Mouse (Mus musculus) liver, embryonic 15.5 days (tissue): ENCODE data around the gene Calml4. TPM values are rescaled to one million over a fixed set of nuclear protein-coding genes. Genes with fewer than 3 reads are reported as not detected.

Source experiments
- ATAC-seq: fragments of 200-750 bp; cut with Nextera tagmentation; 2 replicates; pipeline ENCODE4 v1.8.0; 2017; ENCODE audit warnings: moderate number of reproducible peaks, mild to moderate bottlenecking, moderate library complexity; ENCODE audit not compliant: insufficient read depth
- H3K27ac ChIP-seq: fragments of 300-500 bp; sonication (generic); replicated peaks from 2 replicates; pipeline ENCODE4 v1.5.1; 2015; ENCODE audit warnings: mild to moderate bottlenecking, inconsistent platforms
- H3K27me3 ChIP-seq: fragments of 300-500 bp; sonication (generic); 2 replicates; pipeline ENCODE4 v1.6.1; 2015; ENCODE audit warnings: mild to moderate bottlenecking, inconsistent platforms
- H3K36me3 ChIP-seq: fragments of 300-500 bp; sonication (generic); replicated peaks from 2 replicates; pipeline ENCODE4 v1.6.1; 2015; ENCODE audit warnings: moderate library complexity, mild to moderate bottlenecking, inconsistent platforms
- H3K4me1 ChIP-seq: fragments of 300-500 bp; sonication (generic); replicated peaks from 2 replicates; pipeline ENCODE4 v1.6.1; 2015; ENCODE audit warnings: inconsistent platforms
- H3K4me2 ChIP-seq: fragments of 300-500 bp; sonication (generic); 2 replicates; pipeline ENCODE4 v1.6.1; 2015; ENCODE audit warnings: moderate library complexity, mild to moderate bottlenecking, inconsistent platforms
- H3K4me3 ChIP-seq: fragments of 300-500 bp; sonication (generic); replicated peaks from 2 replicates; pipeline ENCODE4 v1.5.1; 2015; ENCODE audit warnings: mild to moderate bottlenecking, inconsistent platforms
- H3K9ac ChIP-seq: fragments of 300-500 bp; sonication (generic); 2 replicates; pipeline ENCODE4 v1.6.1; 2015; ENCODE audit warnings: moderate library complexity, mild to moderate bottlenecking, inconsistent platforms
- H3K9me3 ChIP-seq: fragments of 300-500 bp; sonication (generic); replicated peaks from 2 replicates; pipeline ENCODE4 v1.6.1; 2016; ENCODE audit warnings: inconsistent platforms
- WGBS: fragments of 180-500 bp; shearing (Covaris S2); methylation state at CpG from one replicate; pipeline ENCODE4 v1.1.7; 2015; ENCODE audit warnings: mixed read lengths; ENCODE audit not compliant: insufficient replicate concordance; 5-methylcytosine and 5-hydroxymethylcytosine counted together
- polyA plus RNA-seq: library from polyadenylated mRNA; unstranded; fragments of >200 nt; fragmentation: Nextera tagmentation; extraction: Ambion mirVana; gene quantifications from 2 replicates; pipeline ENCODE4 v1.2.1, GENCODE M21; 2015

Gene Calml4
- polyA plus RNA-seq: 2.1 TPM in 2 replicates

DNA sequence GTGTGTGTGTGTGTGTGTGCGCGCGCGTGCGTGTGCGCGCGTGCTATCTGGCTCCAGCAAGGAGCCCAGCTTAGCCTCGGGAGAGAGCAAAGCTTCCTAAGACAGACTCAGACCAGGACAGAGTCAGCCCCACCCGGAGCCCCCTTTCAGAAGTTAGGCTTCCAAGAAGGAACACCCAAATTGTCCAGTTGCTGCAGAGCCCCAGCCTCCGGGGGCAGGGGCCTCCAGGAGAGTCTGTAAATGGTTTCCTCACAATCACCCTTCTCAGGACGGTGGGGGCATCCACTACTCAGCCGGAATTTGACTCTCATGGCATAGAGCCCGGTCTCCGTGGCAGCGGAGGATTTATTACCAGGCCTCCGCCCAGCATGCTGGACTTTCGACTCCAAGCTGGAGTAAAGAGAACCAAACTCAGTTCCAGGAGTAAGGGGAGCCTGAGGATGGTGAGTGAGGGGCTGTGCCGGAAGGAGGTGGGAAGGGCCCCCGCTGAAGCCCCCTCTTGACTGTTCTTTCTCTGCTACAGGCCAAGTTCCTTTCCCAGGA lies at the start of gene Calml4:
Calml4 (plus strand) TSS at position 362 of the 543 bp plus-strand sequence.
- Histone ChIP-seq H3K4me2 (no peak within 1 kb of the TSS; the same call in none of the 2 replicates), H3K27me3 (no peaks in the 10 kb centered on the region), H3K4me3 (no peak within 1 kb of the TSS), H3K4me1 (peaks cover 23% of the 10 kb centered on the region), H3K9ac (no peak within 1 kb of the TSS), H3K36me3 (no peaks in the 10 kb centered on the region), H3K9me3 (no peaks in the 10 kb centered on the region), H3K27ac (no peak within 1 kb of the TSS)
- WGBS: 46% methylated on average over 20 of the region's 20 CpGs
- no peak; the same call in 1 of the 2 replicates for ATAC-seq

GRCm38 (mm10) chr9:62810095-62810494 lies 47.8 kb upstream of the Calml4 start:
- H3K4me1 ChIP-seq: peaks cover 40% of the 10 kb centered on the region
- WGBS: 14% methylated on average over 8 of the region's 8 CpGs

GRCm38 (mm10) chr9:62810543-62811515 lies 47.1 kb upstream of the Calml4 start:
- ATAC-seq: peak; percentile 59
- H3K27me3 ChIP-seq: no peaks in the 10 kb centered on the region
- no peaks in the 10 kb centered on the region for H3K9me3 ChIP-seq
- peak overlapping the region; percentile 99 for H3K4me3 ChIP-seq
- WGBS: under 1% methylated on average over 57 of the region's 58 CpGs
- H3K4me1 ChIP-seq: peaks cover 46% of the 10 kb centered on the region
- H3K9ac ChIP-seq: peak overlapping the region; percentile 94
- H3K4me2 ChIP-seq: peak overlapping the region; percentile 93
- H3K36me3 ChIP-seq: no peaks in the 10 kb centered on the region; the same call in 1 of the 2 replicates
- peak overlapping the region; percentile 93 for H3K27ac ChIP-seq

More at GRCm38 (mm10) chr9:62810095-62810494, 47.8 kb upstream of the Calml4 start:
- Histone ChIP-seq H3K36me3 (peaks cover 2% of the 10 kb centered on the region; the same call in 1 of the 2 replicates), H3K27ac (peak overlapping the region; percentile 93), H3K9ac (peak overlapping the region; percentile 94), H3K9me3 (no peaks in the 10 kb centered on the region), H3K27me3 (no peaks in the 10 kb centered on the region), H3K4me2 (peak overlapping the region; percentile 93), H3K4me3 (peak overlapping the region; percentile 99)
- ATAC-seq: no peak

GRCm38 (mm10) chr9:62811516-62812121 lies 46.3 kb upstream of the Calml4 start, which contains the start of gene Fem1b:
Fem1b (minus strand) TSS chr9:62811934.
- peak; percentile 83 for ATAC-seq
- Histone ChIP-seq H3K9ac (peak within 1 kb of the TSS; percentile 94), H3K4me3 (peak within 1 kb of the TSS; percentile 99), H3K4me2 (peak within 1 kb of the TSS; percentile 93), H3K9me3 (no peaks in the 10 kb centered on the region), H3K27me3 (no peaks in the 10 kb centered on the region), H3K36me3 (no peaks in the 10 kb centered on the region; the same call in 1 of the 2 replicates), H3K27ac (peak within 1 kb of the TSS; percentile 93), H3K4me1 (peaks cover 42% of the 10 kb centered on the region)
- under 1% methylated on average over 68 of the region's 68 CpGs for WGBS

DNA sequence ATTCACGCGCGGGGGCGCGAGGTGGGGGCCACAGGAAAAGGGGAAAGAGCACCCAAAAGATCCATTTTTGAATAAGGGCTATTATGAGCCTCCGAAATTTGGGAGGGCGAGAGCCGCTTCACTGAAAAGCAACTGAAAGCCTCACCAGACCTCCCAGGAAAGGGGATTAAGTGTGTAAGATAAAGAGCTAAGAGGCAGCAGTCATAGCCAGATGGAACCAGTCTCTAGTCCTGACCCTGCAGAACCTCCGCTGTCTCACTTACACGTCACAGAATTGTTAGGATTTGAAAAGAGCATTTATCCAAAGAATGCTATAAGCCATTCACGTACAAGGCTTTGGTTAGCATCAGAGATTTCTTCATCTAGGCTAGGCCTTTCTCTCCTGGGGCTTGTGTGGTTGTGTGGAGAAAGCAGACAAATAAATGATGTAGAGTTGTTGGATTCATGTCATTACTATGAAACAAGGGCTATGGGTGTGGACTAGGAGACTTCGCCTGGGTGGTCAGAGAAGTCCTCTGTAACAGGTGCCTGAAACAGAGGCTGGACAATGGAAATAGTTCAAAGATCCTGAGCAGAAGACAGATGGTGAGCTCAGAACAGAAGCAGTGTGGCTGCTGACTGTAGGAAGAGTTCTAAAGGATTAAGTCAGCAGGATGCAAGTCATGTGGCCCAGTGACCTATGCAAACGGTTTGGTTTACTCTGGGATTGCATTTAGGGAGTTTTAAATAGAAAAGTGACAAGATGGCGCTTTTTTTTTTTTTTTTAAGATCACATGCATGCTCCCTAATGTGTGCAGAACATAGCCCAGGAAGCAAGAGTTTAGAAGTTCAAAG lies 45.4 kb upstream of the Calml4 start:
- Histone ChIP-seq H3K27ac (peak overlapping the region; percentile 93), H3K27me3 (no peaks in the 10 kb centered on the region), H3K4me1 (peaks cover 42% of the 10 kb centered on the region), H3K9ac (peak overlapping the region; percentile 94), H3K4me3 (peak overlapping the region; percentile 99), H3K36me3 (no peaks in the 10 kb centered on the region; the same call in 1 of the 2 replicates), H3K9me3 (no peaks in the 10 kb centered on the region), H3K4me2 (peak overlapping the region; percentile 93)
- WGBS: 24% methylated on average over 14 of the region's 14 CpGs
- ATAC-seq: no peak

DNA sequence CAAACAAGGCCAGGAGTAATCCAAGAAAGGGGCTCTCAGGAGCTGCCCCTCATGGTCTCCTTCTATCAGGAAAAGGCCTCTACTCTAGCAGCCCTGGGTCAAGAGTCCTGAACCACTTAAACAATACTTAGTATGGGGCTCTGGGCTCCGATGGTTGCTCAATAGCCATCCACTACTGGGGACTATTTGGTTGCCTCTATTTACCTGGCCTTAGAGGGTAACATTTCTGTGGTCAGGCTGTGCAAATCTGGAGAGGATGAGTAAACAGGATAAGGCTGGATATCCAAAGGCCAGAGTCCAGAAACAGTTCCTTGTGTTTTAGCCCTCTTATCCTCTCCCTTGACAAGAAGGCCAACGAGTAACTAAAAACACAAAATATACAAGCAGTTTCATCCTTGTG lies 43.1 kb upstream of the Calml4 start:
- Histone ChIP-seq H3K4me2 (no peak overlapping the region; the same call in 1 of the 2 replicates), H3K4me1 (peaks cover 23% of the 10 kb centered on the region), H3K4me3 (no peak overlapping the region), H3K27ac (peak overlapping the region; percentile 66), H3K9me3 (no peaks in the 10 kb centered on the region), H3K9ac (no peak overlapping the region), H3K36me3 (no peaks in the 10 kb centered on the region), H3K27me3 (no peaks in the 10 kb centered on the region)
- WGBS: 57% methylated on average over 2 of the region's 2 CpGs
- no peak for ATAC-seq

DNA sequence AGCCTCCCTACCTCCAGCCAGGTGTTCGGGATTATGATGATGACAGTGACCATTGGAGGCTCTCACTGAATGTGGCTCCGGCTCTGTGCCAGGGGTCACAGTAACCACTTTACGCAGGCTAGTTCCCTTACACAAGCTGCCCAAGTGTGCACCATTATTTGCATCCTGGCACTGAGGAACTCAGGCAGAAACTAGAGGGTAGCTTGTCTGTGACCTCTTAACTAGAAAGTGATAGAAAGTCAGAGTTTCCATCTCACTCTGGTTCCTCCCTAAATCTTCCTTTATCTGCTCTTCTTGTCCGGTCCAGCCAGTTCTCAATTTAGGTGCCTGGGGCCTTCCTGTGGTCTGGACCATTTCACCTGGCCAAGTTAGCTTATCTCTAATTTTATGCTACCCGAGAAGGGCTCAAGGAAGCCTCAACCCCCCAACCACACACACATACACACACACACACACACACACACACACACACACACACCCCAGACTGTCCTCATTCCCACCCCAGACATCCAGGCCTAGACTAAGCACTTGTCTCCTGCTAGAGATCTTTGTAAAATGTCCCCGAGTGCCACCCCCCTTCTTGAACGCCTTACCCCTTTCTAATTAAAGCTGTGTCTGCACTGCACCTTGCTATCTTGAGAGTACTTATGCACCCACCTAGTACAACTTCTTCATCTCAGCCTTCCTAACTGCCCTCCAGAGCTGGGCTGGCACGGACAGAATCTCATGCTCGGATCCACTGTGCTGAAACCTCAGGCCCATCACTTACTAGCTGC lies 41.4 kb upstream of the Calml4 start:
- no peak for ATAC-seq
- peaks cover 15% of the 10 kb centered on the region for H3K4me1 ChIP-seq
- no peaks in the 10 kb centered on the region for H3K27me3 ChIP-seq
- H3K36me3 ChIP-seq: no peaks in the 10 kb centered on the region
- H3K9ac ChIP-seq: no peak overlapping the region
- 64% methylated on average over 9 of the region's 9 CpGs for WGBS
- no peak overlapping the region for H3K4me2 ChIP-seq
- H3K9me3 ChIP-seq: no peaks in the 10 kb centered on the region
- no peak overlapping the region for H3K4me3 ChIP-seq
- H3K27ac ChIP-seq: no peak overlapping the region

GRCm38 (mm10) chr9:62817099-62817571 lies 40.7 kb upstream of the Calml4 start:
- Histone ChIP-seq H3K27ac (no peak overlapping the region), H3K36me3 (no peaks in the 10 kb centered on the region), H3K9me3 (no peaks in the 10 kb centered on the region), H3K4me3 (no peak overlapping the region), H3K4me2 (no peak overlapping the region), H3K9ac (no peak overlapping the region), H3K4me1 (peaks cover 12% of the 10 kb centered on the region), H3K27me3 (no peaks in the 10 kb centered on the region)
- ATAC-seq: no peak
- WGBS: 49% methylated on average over 12 of the region's 12 CpGs

GRCm38 (mm10) chr9:62817828-62818614 lies 39.9 kb upstream of the Calml4 start:
- no peak overlapping the region for H3K4me3 ChIP-seq
- no peaks in the 10 kb centered on the region for H3K9me3 ChIP-seq
- H3K4me1 ChIP-seq: peaks cover 5% of the 10 kb centered on the region; the same call in 1 of the 2 replicates
- H3K36me3 ChIP-seq: no peaks in the 10 kb centered on the region
- WGBS: 60% methylated on average over 4 of the region's 4 CpGs
- ATAC-seq: no peak
- no peak overlapping the region for H3K27ac ChIP-seq
- H3K27me3 ChIP-seq: no peaks in the 10 kb centered on the region
- H3K9ac ChIP-seq: no peak overlapping the region
- H3K4me2 ChIP-seq: no peak overlapping the region
